Mouse (Mus musculus) olfactory bulb, adult 2 months (tissue): ENCODE results near the gene Fbxo9.

Source experiments
- CTCF ChIP-seq: fragments of 200-500 bp; IDR thresholded peaks from 2 replicates; pipeline ENCODE4 v1.5.1; 2012; ENCODE audit warnings: low read depth, mild to moderate bottlenecking, low read length, moderate library complexity; ENCODE audit not compliant: insufficient read depth
- POLR2A ChIP-seq: fragments of 200-500 bp; IDR thresholded peaks from 2 replicates; pipeline ENCODE4 v1.6.1; 2012; ENCODE audit warnings: mild to moderate bottlenecking, low read depth, low read length, moderate library complexity; ENCODE audit not compliant: insufficient read depth

DNA sequence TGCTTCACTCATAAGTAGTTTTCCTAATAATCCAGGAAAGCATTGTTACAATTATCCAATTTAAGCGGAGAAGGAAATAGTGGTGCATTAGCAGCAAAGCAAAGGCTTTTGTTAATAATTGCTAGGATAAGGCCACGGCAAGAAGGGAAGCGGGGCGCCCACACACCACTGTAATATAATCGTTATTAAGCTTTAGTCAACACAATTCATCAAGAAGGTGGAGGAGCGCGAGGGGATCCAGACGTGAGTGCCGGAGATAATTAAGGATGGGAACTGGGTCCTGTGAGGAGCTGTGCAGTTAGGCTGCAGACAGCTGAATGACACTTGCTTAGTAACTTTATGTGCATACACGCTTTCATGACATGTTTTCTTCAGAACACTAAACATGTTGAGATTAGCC, 17.8 kb upstream of the Fbxo9 start:
- no peak for TF ChIP-seq POLR2A
- TF ChIP-seq CTCF = no peak
